22 mouse cellular contexts compared by ENCODE assay signal in genomic region chr12:44457961-44458360, GRCm38 (mm10).
A peak's percentile ranks its signal among the peaks of the same experiment; 100 is the strongest.
DNase-seq lines count a peak whose midpoint lies in the region; ATAC-seq lines count a peak whose summit lies in the region.
"Had no signal": no experiment of that assay in that cellular context is flagged by ENCODE, and none has a peak within 500 bp of the region (broad histone marks: within the 10 kb centered on the region; RNA-seq: fewer than 3 reads in every experiment).

No protein-coding gene starts in this region.

- H3K4me3 ChIP-seq in heart, embryonic 12.5 days = no peak overlapping the region
- H3K4me3 ChIP-seq in neural tube, embryonic 15.5 days (replicated peaks) = no peak overlapping the region
- H3K4me3 ChIP-seq: embryonic facial prominence, embryonic 10.5 days; hindbrain, embryonic 15.5 days; intestine, embryonic 15.5 days; limb, embryonic 12.5 days; midbrain, embryonic 12.5 days had no signal

- no peaks in the 10 kb centered on the region for H3K36me3 ChIP-seq in heart, embryonic 12.5 days
- no peaks in the 10 kb centered on the region for H3K36me3 ChIP-seq in neural tube, embryonic 15.5 days
- H3K36me3 ChIP-seq: embryonic facial prominence, embryonic 10.5 days; hindbrain, embryonic 15.5 days; intestine, embryonic 15.5 days; limb, embryonic 12.5 days; midbrain, embryonic 12.5 days had no signal

- no peak overlapping the region for H3K9ac ChIP-seq in heart, embryonic 12.5 days
- no peak overlapping the region for H3K9ac ChIP-seq in neural tube, embryonic 15.5 days (replicated peaks)
- H3K9ac ChIP-seq: forebrain, postnatal 0 days; hindbrain, embryonic 15.5 days; intestine, embryonic 15.5 days; limb, embryonic 12.5 days; midbrain, embryonic 12.5 days had no signal

- H3K27me3 ChIP-seq in heart, embryonic 12.5 days (replicated peaks) = no peaks in the 10 kb centered on the region
- H3K27me3 ChIP-seq in neural tube, embryonic 15.5 days (replicated peaks) = no peaks in the 10 kb centered on the region
- H3K27me3 ChIP-seq: hindbrain, embryonic 15.5 days; intestine, embryonic 15.5 days; limb, embryonic 12.5 days; midbrain, embryonic 12.5 days had no signal

- 72% methylated on average over 4 of the region's 4 CpGs for WGBS in heart, embryonic 12.5 days
- 89% methylated on average over 4 of the region's 4 CpGs for WGBS in neural tube, embryonic 15.5 days

- no peaks in the 10 kb centered on the region for H3K9me3 ChIP-seq in heart, embryonic 12.5 days (replicated peaks)
- H3K9me3 ChIP-seq in neural tube, embryonic 15.5 days (replicated peaks) = no peaks in the 10 kb centered on the region
- H3K9me3 ChIP-seq: embryonic facial prominence, embryonic 10.5 days; hindbrain, embryonic 15.5 days; intestine, embryonic 15.5 days; limb, embryonic 12.5 days; midbrain, embryonic 12.5 days had no signal

- peak; percentile 39 for DNase-seq in heart, adult 11 months
- DNase-seq in urinary bladder, postnatal 14 days (ENCODE audit: low spot score) = peak; percentile 5
- DNase-seq in urinary bladder, postnatal 4 days (ENCODE audit: low spot score in 2 of 2) = no peak
- peak; percentile 4 for DNase-seq in lung, postnatal 14 days
- DNase-seq: adrenal gland, postnatal 10 days; cerebellum, adult 9-10 months; forebrain, postnatal 0 days; gastrocnemius, postnatal 10 days; kidney, adult 8-10 months; kidney, postnatal 10 days; layer of hippocampus, postnatal 36 days; thymus, adult 18-20 months had no signal

- no peak overlapping the region for H3K4me2 ChIP-seq in heart, embryonic 12.5 days
- no peak overlapping the region for H3K4me2 ChIP-seq in neural tube, embryonic 15.5 days
- H3K4me2 ChIP-seq: hindbrain, embryonic 15.5 days; intestine, embryonic 15.5 days; limb, embryonic 12.5 days; liver, embryonic 11.5 days; midbrain, embryonic 12.5 days had no signal

- no peak for ATAC-seq in heart, embryonic 12.5 days (ENCODE audit: insufficient number of reproducible peaks, low FRiP score)
- ATAC-seq in megakaryocyte-erythroid progenitor cell, adult 5-6 weeks (replicated peaks; ENCODE audit: low FRiP score, low TSS enrichment, poor library complexity, severe bottlenecking) = no peak
- ATAC-seq in neural tube, embryonic 15.5 days (ENCODE audit: low FRiP score) = no peak
- ATAC-seq: activated CD4-positive, CD25-positive, alpha-beta regulatory T cell, adult 4 months; intestine, embryonic 15.5 days had no signal

- no peaks in the 10 kb centered on the region for H3K4me1 ChIP-seq in heart, embryonic 12.5 days (replicated peaks)
- H3K4me1 ChIP-seq in neural tube, embryonic 15.5 days = peaks cover 9% of the 10 kb centered on the region; the same call in 1 of the 2 replicates
- H3K4me1 ChIP-seq: embryonic facial prominence, embryonic 10.5 days; intestine, embryonic 15.5 days; limb, embryonic 12.5 days had no signal

- H3K27ac ChIP-seq in heart, embryonic 12.5 days (ENCODE audit: poor library complexity, severe bottlenecking) = no peak overlapping the region
- no peak overlapping the region for H3K27ac ChIP-seq in neural tube, embryonic 15.5 days (replicated peaks)
- H3K27ac ChIP-seq: embryonic facial prominence, embryonic 10.5 days; hindbrain, embryonic 15.5 days; intestine, embryonic 15.5 days; limb, embryonic 12.5 days; midbrain, embryonic 12.5 days had no signal

Comparison
In these comparisons a context has a peak if more than half of its experiments do, and no peak if none do; other contexts are left out.
1. DNase-seq: peak in heart, adult 11 months (single experiment), urinary bladder, postnatal 14 days (single experiment) and lung, postnatal 14 days (single experiment); none in urinary bladder, postnatal 4 days (0 of 2).